Mouse (Mus musculus) myocyte (in vitro differentiated cells): ENCODE data around the gene Copa. TPM values are rescaled to one million over a fixed set of nuclear protein-coding genes. Genes with fewer than 3 reads are reported as not detected.

Source experiments
- H3K27me3 ChIP-seq: one replicate; pipeline ENCODE4 v1.6.1; 2011; ENCODE audit not compliant: control insufficient read depth, insufficient read depth, insufficient read length
- H3K36me3 ChIP-seq: one replicate; pipeline ENCODE4 v1.6.1; 2011; ENCODE audit not compliant: control insufficient read depth, insufficient read depth
- H3K4me2 ChIP-seq: one replicate; pipeline ENCODE4 v1.6.1; 2011; ENCODE audit warnings: low read depth, control low read depth
- H3K4me3 ChIP-seq: one replicate; pipeline ENCODE4 v1.5.1; 2011; ENCODE audit warnings: mild to moderate bottlenecking, control low read depth, moderate library complexity
- H3K79me2 ChIP-seq: one replicate; pipeline ENCODE4 v1.6.1; 2011; ENCODE audit not compliant: control insufficient read depth, insufficient read depth
- H3ac ChIP-seq: one replicate; pipeline ENCODE4 v1.6.1; 2011; ENCODE audit not compliant: control insufficient read depth, insufficient read length
- CEBPB ChIP-seq: IDR thresholded peaks from 2 replicates; pipeline ENCODE4 v1.6.1; 2011; ENCODE audit warnings: mild to moderate bottlenecking, moderate library complexity; ENCODE audit not compliant: poor library complexity, insufficient read depth, severe bottlenecking
- E2F4 ChIP-seq: IDR thresholded peaks from one replicate; pipeline ENCODE4 v1.6.1; 2011; ENCODE audit warnings: mild to moderate bottlenecking, control low read depth, moderate library complexity; ENCODE audit not compliant: insufficient read depth
- MAX ChIP-seq: IDR thresholded peaks from one replicate; pipeline ENCODE4 v1.6.1; 2011; ENCODE audit warnings: low read depth, mild to moderate bottlenecking, control low read depth
- MYOD1 ChIP-seq, 3 experiments: IDR thresholded peaks; one replicate each; pipeline ENCODE4 v1.6.1; 2011; ENCODE audit warnings: control low read depth in 2 of 3, low read depth in 2 of 3, mild to moderate bottlenecking in 2 of 3, moderate library complexity in 1 of 3; ENCODE audit not compliant: insufficient read length in 2 of 3, control insufficient read depth in 1 of 3
- MYOG ChIP-seq, 3 experiments: IDR thresholded peaks; one replicate each; pipeline ENCODE4 v1.6.1; 2011; ENCODE audit warnings: control low read depth in 2 of 3, low read depth in 2 of 3, mild to moderate bottlenecking in 2 of 3; ENCODE audit not compliant: insufficient read length in 2 of 3, control insufficient read depth in 1 of 3, insufficient read depth in 1 of 3
- POLR2A ChIP-seq: IDR thresholded peaks from one replicate; pipeline ENCODE4 v1.6.1; 2011; ENCODE audit warnings: low read depth, mild to moderate bottlenecking, control low read depth, moderate library complexity; ENCODE audit not compliant: insufficient read length
- POLR2AphosphoS2 ChIP-seq: IDR thresholded peaks from one replicate; pipeline ENCODE4 v1.6.1; 2011; ENCODE audit warnings: low read depth, control low read depth; ENCODE audit not compliant: insufficient read length
- REST ChIP-seq: IDR thresholded peaks from one replicate; pipeline ENCODE4 v1.6.1; 2011; ENCODE audit warnings: mild to moderate bottlenecking, control low read depth, moderate library complexity; ENCODE audit not compliant: insufficient read depth, insufficient read length
- SRF ChIP-seq: IDR thresholded peaks from one replicate; pipeline ENCODE4 v1.6.1; 2011; ENCODE audit warnings: low read depth; ENCODE audit not compliant: control insufficient read depth, insufficient read length
- TCF12 ChIP-seq: IDR thresholded peaks from one replicate; pipeline ENCODE4 v1.6.1; 2011; ENCODE audit warnings: mild to moderate bottlenecking, control low read depth; ENCODE audit not compliant: poor library complexity, insufficient read depth, severe bottlenecking
- TCF3 ChIP-seq: IDR thresholded peaks from one replicate; pipeline ENCODE4 v1.6.1; 2011; ENCODE audit warnings: low read depth, control low read depth; ENCODE audit not compliant: insufficient read length
- USF1 ChIP-seq: IDR thresholded peaks from one replicate; pipeline ENCODE4 v1.6.1; 2011; ENCODE audit warnings: low read depth, mild to moderate bottlenecking, control low read depth, moderate library complexity
- polyA plus RNA-seq: library from polyadenylated mRNA; unstranded; fragments of >200 nt; fragmentation: generic; extraction: Trizol; gene quantifications from one replicate; pipeline ENCODE4 v1.2.1, GENCODE M21; 2012; ENCODE audit warnings: missing spikeins

Gene Copa
- polyA plus RNA-seq, 1 experiment: 144 TPM

GRCm38 (mm10) chr1:172052766-172053279, 29.5 kb upstream of the Copa start:
- TF ChIP-seq E2F4: no peak
- no peak for TF ChIP-seq MAX
- TF ChIP-seq MYOG (IDR thresholded peaks at IDR 0.05; ENCODE audit: control insufficient read depth in 1 of 3, insufficient read depth in 1 of 3, insufficient read length in 2 of 3, low read depth in 2 of 3): no peak
- TF ChIP-seq TCF12: no peak
- TF ChIP-seq MYOD1 (IDR thresholded peaks at IDR 0.05; ENCODE audit: control insufficient read depth in 1 of 3, insufficient read length in 2 of 3, low read depth in 2 of 3): no peak
- TF ChIP-seq REST: no peak
- no peak for TF ChIP-seq POLR2AphosphoS2
- TF ChIP-seq SRF: no peak
- TF ChIP-seq POLR2A: no peak
- no peak for TF ChIP-seq TCF3
- TF ChIP-seq CEBPB: no peak
- TF ChIP-seq USF1: no peak
- Histone ChIP-seq H3K4me3 (no peak overlapping the region), H3K27me3 (no peaks in the 10 kb centered on the region), H3ac (no peak overlapping the region), H3K36me3 (no peaks in the 10 kb centered on the region), H3K4me2 (no peak overlapping the region), H3K79me2 (no peaks in the 10 kb centered on the region)

DNA sequence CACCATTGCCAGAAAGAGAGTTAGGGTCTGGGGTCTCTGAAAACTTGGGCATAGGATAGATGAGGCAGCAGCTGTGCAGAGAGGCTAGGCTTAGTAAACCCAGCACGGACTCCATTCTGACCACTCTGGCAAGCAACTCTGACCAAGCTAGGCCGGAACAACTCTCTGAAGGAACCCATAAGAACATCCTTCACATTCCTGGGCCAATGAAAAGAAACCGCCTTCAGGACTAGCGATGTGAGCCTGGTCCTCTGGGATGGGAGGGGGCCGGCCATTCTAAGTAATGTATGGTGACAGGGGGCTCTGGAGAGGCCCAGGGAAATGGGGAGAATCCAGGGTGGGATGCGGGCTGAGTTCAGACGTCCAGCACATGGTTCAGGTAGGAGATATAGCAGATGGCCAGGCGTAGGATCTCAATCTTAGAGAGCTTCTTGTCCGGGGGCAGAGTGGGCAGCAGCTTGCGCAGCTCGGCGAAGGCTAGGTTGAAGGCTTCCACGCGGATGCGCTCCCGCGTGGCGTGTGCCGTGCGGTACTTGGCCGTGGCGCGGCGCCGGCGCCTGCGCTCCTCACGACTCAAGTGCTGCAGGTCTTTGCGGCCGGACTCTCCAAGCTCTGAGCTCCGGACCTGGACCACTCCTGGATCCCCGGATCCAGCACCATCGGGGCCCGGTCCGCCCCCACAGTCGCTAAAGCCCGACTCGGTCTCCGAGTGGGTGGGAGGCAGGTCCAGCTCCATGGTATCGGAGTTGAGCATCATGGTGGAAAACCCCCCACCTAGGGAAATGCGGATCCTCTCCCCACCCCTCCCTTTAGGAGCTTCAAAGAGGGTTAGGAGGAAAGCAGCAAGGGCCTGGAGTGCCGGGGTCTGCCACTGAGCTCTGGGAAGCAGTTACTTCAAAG, 28.5 kb upstream of the Copa start:
- no peak overlapping the region for H3ac ChIP-seq
- no peaks in the 10 kb centered on the region for H3K79me2 ChIP-seq
- H3K36me3 ChIP-seq: no peaks in the 10 kb centered on the region
- no peak overlapping the region for H3K4me3 ChIP-seq
- no peak for TF ChIP-seq TCF3
- no peak for TF ChIP-seq USF1
- TF ChIP-seq MYOG (IDR thresholded peaks at IDR 0.05; ENCODE audit: control insufficient read depth in 1 of 3, insufficient read depth in 1 of 3, insufficient read length in 2 of 3, low read depth in 2 of 3): no peak
- TF ChIP-seq POLR2A: no peak
- H3K4me2 ChIP-seq: no peak overlapping the region
- no peaks in the 10 kb centered on the region for H3K27me3 ChIP-seq

- TF ChIP-seq E2F4 (no peak), SRF (no peak), REST (no peak), TCF3 (no peak), MAX (no peak), MYOD1 (IDR thresholded peaks at IDR 0.05; ENCODE audit: control insufficient read depth in 1 of 3, insufficient read length in 2 of 3, low read depth in 2 of 3) (no peak)
- no peak overlapping the region for H3K4me2 ChIP-seq
- H3ac ChIP-seq: no peak overlapping the region
- H3K79me2 ChIP-seq: no peaks in the 10 kb centered on the region
- no peak overlapping the region for H3K4me3 ChIP-seq
- H3K36me3 ChIP-seq: no peaks in the 10 kb centered on the region
- H3K27me3 ChIP-seq: no peaks in the 10 kb centered on the region
These were observed 26.1 kb upstream of the Copa start for GRCm38 (mm10) chr1:172056251-172056650.

DNA sequence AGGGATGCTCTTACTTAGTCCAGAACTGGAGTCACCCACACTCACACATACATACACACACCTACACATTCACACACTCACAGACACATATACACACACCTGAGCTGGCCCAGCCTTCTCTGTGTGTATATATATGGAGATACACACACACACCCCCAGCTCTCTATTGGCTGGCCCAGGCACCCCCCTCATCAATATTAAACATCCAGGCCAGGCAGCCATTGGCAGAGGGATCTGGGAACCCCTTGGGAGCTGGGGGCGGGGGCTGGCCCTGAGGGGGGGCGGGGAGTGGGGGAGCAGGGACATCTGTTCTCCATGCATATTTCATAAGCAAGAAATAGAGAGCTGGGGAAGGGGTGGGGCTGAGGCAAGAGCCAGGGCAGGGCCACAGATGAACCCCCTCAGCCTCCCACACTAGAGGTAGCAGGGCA, 24.8 kb upstream of the Copa start, which contains the start of gene Nhlh1:
TSS of gene Nhlh1 (minus strand) at position 83 of the 431 bp plus-strand sequence.
- no peaks in the 10 kb centered on the region for H3K79me2 ChIP-seq
- H3K27me3 ChIP-seq: no peaks in the 10 kb centered on the region
- H3ac ChIP-seq: no peak within 1 kb of the TSS
- TF ChIP-seq MYOD1 (IDR thresholded peaks at IDR 0.05; ENCODE audit: control insufficient read depth in 1 of 3, insufficient read length in 2 of 3, low read depth in 2 of 3): no peak
- no peak for TF ChIP-seq TCF12
- no peak for TF ChIP-seq CEBPB
- no peak for TF ChIP-seq TCF3
- TF ChIP-seq REST: no peak
- no peak for TF ChIP-seq E2F4
- TF ChIP-seq MAX: no peak
- no peak for TF ChIP-seq POLR2A
- no peak for TF ChIP-seq USF1
- no peak for TF ChIP-seq SRF
- no peak for TF ChIP-seq MYOG (IDR thresholded peaks at IDR 0.05; ENCODE audit: control insufficient read depth in 1 of 3, insufficient read depth in 1 of 3, insufficient read length in 2 of 3, low read depth in 2 of 3)
- no peak for TF ChIP-seq POLR2AphosphoS2
- H3K4me2 ChIP-seq: no peak within 1 kb of the TSS
- H3K4me3 ChIP-seq: no peak within 1 kb of the TSS
- no peaks in the 10 kb centered on the region for H3K36me3 ChIP-seq

DNA sequence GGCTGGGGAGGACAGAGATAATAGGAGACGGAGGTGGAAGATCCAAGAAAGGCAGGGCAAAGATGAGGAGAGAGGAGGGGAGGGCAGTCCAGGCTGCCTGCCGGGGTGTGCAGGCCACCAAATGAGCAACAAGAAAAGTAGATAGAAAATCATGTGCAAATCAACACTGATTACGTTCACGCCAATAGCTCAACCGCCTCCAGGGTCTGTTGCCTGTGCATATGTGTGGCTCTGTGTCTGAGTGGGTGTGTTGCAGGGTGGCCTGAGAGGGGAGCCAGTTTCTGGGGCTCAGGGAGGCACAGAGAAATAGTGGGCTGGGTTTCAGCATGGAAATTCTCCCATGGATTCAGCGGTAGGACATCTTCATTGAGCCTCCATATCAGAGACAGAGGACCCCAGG, 24.0 kb upstream of the Copa start:
- Histone ChIP-seq H3K4me2 (no peak overlapping the region), H3K4me3 (no peak overlapping the region), H3K27me3 (no peaks in the 10 kb centered on the region), H3K79me2 (no peaks in the 10 kb centered on the region), H3ac (no peak overlapping the region), H3K36me3 (no peaks in the 10 kb centered on the region)
- TF ChIP-seq POLR2A (no peak), MYOG (IDR thresholded peaks at IDR 0.05; ENCODE audit: control insufficient read depth in 1 of 3, insufficient read depth in 1 of 3, insufficient read length in 2 of 3, low read depth in 2 of 3) (no peak), SRF (no peak), E2F4 (no peak), TCF3 (no peak), POLR2AphosphoS2 (no peak), MAX (no peak), TCF12 (no peak), CEBPB (no peak), USF1 (no peak), REST (no peak), MYOD1 (IDR thresholded peaks at IDR 0.05; ENCODE audit: control insufficient read depth in 1 of 3, insufficient read length in 2 of 3, low read depth in 2 of 3) (no peak)
